Mouse (Mus musculus): ENCODE measurements around the gene Lbhd2. TPM values are rescaled to one million over a fixed set of nuclear protein-coding genes. Genes with fewer than 3 reads are reported as not detected.

Lbhd2 gene
- total and polyA plus RNA-seq, 2 experiments from 2014 or later, result 6.0 to 11.8 TPM

- ATAC-seq (peak; percentile 28; the same call in 1 of the 2 replicates), DNase-seq (ENCODE audit: low spot score) (peak; percentile 62)
- Histone ChIP-seq H3K9me3 (ENCODE audit: low read length) (no peaks in the 10 kb centered on the region), H3K36me3 (ENCODE audit: insufficient read depth, low read length) (no peaks in the 10 kb centered on the region), H3K27me3 (ENCODE audit: insufficient read depth, low read length) (peaks cover 15% of the 10 kb centered on the region; the same call in 1 of the 2 replicates), H3K4me2 (ENCODE audit: low read depth, low read length) (no peak overlapping the region), H3K27ac (no peak overlapping the region), H3K4me1 (ENCODE audit: insufficient read depth, low read length) (no peaks in the 10 kb centered on the region), H3K4me3 (ENCODE audit: low read length) (no peak overlapping the region), H3K9ac (replicated peaks; ENCODE audit: low read length) (no peak overlapping the region)
- 33% methylated on average over 4 of the region's 4 CpGs for WGBS
- no peak for TF ChIP-seq CTCF (IDR thresholded peaks at IDR 0.05; ENCODE audit: low read depth)
These were observed 47.4 kb downstream of the Lbhd2 start for GRCm38 (mm10) chr12:111454021-111454420.

DNA sequence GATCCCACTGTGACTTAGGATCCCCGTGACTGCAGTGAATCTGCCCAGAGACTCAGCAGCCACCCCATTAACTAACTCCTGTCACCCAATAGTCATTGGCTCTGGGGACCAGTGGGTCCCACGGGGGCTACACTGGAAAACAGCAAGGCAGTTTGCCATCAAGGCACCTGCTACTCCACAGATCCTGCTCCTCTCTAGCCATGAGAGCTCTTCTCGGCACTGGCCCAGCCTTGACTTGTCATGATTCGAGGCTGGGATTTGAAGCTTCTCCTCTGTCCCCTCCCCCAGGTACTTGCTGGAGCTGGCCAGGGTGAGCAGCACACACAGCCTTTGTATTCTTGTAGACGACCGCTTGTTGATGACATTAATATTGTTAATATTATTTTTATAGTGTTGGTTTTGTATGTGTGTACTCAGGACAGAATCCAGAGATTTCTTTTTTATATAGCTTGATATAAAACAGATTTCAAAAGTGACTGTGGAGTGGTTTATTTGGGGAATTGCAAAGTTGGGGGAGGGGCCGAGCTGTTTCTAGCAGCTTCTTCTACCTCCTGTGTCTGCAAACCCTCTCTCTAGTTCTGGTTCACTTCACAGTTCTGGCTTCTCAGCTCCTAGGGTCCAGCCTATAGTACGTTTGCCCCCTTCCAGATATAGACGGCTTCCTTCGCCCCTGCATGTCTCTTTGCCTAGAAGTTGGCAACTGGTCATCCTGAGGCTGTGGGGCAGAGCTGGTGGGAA lies 48.1 kb downstream of the Lbhd2 start:
- DNase-seq (ENCODE audit: low spot score) (no peak), ATAC-seq (no peak)
- Histone ChIP-seq H3K9ac (replicated peaks; ENCODE audit: low read length) (no peak overlapping the region), H3K9me3 (ENCODE audit: low read length) (no peaks in the 10 kb centered on the region), H3K4me1 (ENCODE audit: insufficient read depth, low read length) (no peaks in the 10 kb centered on the region), H3K4me3 (ENCODE audit: low read length) (no peak overlapping the region), H3K27ac (no peak overlapping the region), H3K4me2 (ENCODE audit: low read depth, low read length) (no peak overlapping the region), H3K27me3 (ENCODE audit: insufficient read depth, low read length) (peaks cover 10% of the 10 kb centered on the region; the same call in 1 of the 2 replicates), H3K36me3 (ENCODE audit: insufficient read depth, low read length) (no peaks in the 10 kb centered on the region)
- 70% methylated on average over 10 of the region's 10 CpGs for WGBS
- no peak for TF ChIP-seq CTCF (IDR thresholded peaks at IDR 0.05; ENCODE audit: low read depth)

DNA sequence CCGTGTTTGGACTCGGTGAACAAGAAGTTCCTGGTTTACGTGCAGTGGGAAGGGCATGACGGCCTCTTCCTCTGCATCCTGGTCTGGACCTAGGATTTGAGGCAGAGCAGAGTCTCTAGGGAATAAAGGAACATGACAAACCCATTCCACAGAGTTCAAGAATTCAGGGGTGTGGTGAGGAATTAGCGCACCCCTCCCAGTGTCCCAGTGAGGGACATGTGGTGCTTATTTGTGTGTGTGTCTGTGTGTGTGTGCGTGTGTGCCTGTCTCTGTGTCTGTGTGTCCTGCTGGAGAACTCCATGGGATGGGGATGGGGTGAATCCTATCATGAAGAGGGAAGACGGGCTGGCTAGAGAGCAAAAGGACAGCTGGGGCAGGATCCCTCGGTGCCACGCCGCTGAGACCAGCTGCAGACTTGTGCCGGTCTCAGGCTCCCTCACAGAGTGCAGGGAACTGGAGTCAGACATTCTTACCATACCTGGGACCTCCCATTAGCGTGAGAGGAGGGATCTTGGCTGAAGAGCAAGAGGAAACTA lies 48.8 kb downstream of the Lbhd2 start:
- H3K9me3 ChIP-seq (ENCODE audit: low read length), result no peaks in the 10 kb centered on the region
- no peak overlapping the region for H3K27ac ChIP-seq
- H3K4me2 ChIP-seq (ENCODE audit: low read depth, low read length), result no peak overlapping the region
- no peaks in the 10 kb centered on the region for H3K4me1 ChIP-seq (ENCODE audit: insufficient read depth, low read length)
- DNase-seq (ENCODE audit: low spot score) (no peak), ATAC-seq (no peak)
- 69% methylated on average over 12 of the region's 12 CpGs for WGBS
- no peak for TF ChIP-seq CTCF (IDR thresholded peaks at IDR 0.05; ENCODE audit: low read depth)
- peaks cover 3% of the 10 kb centered on the region; the same call in 1 of the 2 replicates for H3K27me3 ChIP-seq (ENCODE audit: insufficient read depth, low read length)
- no peaks in the 10 kb centered on the region for H3K36me3 ChIP-seq (ENCODE audit: insufficient read depth, low read length)
- no peak overlapping the region for H3K4me3 ChIP-seq (ENCODE audit: low read length)
- no peak overlapping the region for H3K9ac ChIP-seq (replicated peaks; ENCODE audit: low read length)

DNA sequence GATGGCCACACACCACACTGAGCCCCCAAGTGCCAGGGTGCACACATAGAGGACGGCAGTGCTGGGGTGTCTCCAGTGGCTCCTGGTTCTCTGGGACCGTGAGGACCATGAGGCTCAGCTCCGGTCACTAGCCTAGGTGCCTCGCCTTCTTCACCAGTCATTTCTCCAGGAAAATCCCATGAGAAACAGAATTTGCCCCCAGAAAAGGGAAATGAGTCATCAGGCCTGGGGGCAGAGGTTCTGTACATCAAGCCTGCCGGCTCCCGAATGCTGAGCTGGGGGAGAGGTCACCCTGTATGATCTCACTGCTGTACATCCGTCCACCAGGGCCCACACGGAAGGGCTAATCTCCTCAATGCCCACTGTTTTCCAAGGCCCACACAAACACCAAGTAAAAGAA lies 49.3 kb downstream of the Lbhd2 start:
- Histone ChIP-seq H3K4me3 (ENCODE audit: low read length) (no peak overlapping the region), H3K27ac (no peak overlapping the region), H3K27me3 (ENCODE audit: insufficient read depth, low read length) (no peaks in the 10 kb centered on the region; the same call in 1 of the 2 replicates), H3K9ac (replicated peaks; ENCODE audit: low read length) (no peak overlapping the region), H3K4me2 (ENCODE audit: low read depth, low read length) (no peak overlapping the region), H3K4me1 (ENCODE audit: insufficient read depth, low read length) (no peaks in the 10 kb centered on the region), H3K9me3 (ENCODE audit: low read length) (no peaks in the 10 kb centered on the region), H3K36me3 (ENCODE audit: insufficient read depth, low read length) (no peaks in the 10 kb centered on the region)
- 68% methylated on average over 8 of the region's 8 CpGs for WGBS
- no peak for TF ChIP-seq CTCF (IDR thresholded peaks at IDR 0.05; ENCODE audit: low read depth)
- ATAC-seq (no peak), DNase-seq (ENCODE audit: low spot score) (no peak)

- Histone ChIP-seq H3K27me3 (ENCODE audit: insufficient read depth, low read length) (no peaks in the 10 kb centered on the region), H3K4me3 (ENCODE audit: low read length) (no peak overlapping the region), H3K4me1 (ENCODE audit: insufficient read depth, low read length) (0 out of 2 replicates have a peak, but pooled peaks cover 4% of the 10 kb centered on the region), H3K36me3 (ENCODE audit: insufficient read depth, low read length) (no peaks in the 10 kb centered on the region), H3K27ac (no peak overlapping the region), H3K9me3 (ENCODE audit: low read length) (no peaks in the 10 kb centered on the region), H3K4me2 (ENCODE audit: low read depth, low read length) (no peak overlapping the region), H3K9ac (replicated peaks; ENCODE audit: low read length) (no peak overlapping the region)
- no peak for TF ChIP-seq CTCF (IDR thresholded peaks at IDR 0.05; ENCODE audit: low read depth)
- DNase-seq (ENCODE audit: low spot score) (no peak), ATAC-seq (no peak)
- WGBS, result 73% methylated on average over 1 of the region's 1 CpGs
These were observed 51.1 kb downstream of the Lbhd2 start for GRCm38 (mm10) chr12:111457742-111458141.

Other genes with a start within 250 kb of the Lbhd2 start
- gene Traf3, start 240.4 kb upstream of the Lbhd2 start, total RNA-seq (2014; rRNA removed), result 35.8 and 40.8 TPM in 2 replicates
- 12.9 and 13.7 TPM in 2 replicates for gene Traf3, start 240.4 kb upstream of the Lbhd2 start, polyA plus RNA-seq (2015; fragmentation: Nextera tagmentation; extraction: Ambion mirVana)
- not detected in 2 replicates for gene 4930595D18Rik, start 222.3 kb upstream of the Lbhd2 start, total RNA-seq (2014; rRNA removed)
- gene 4930595D18Rik, start 222.3 kb upstream of the Lbhd2 start, polyA plus RNA-seq (2015; fragmentation: Nextera tagmentation; extraction: Ambion mirVana), result not detected in 2 replicates
- 82.6 and 133 TPM in 2 replicates for gene Amn, start 135.7 kb upstream of the Lbhd2 start, total RNA-seq (2014; rRNA removed)
- gene Amn, start 135.7 kb upstream of the Lbhd2 start, polyA plus RNA-seq (2015; fragmentation: Nextera tagmentation; extraction: Ambion mirVana), result 97.6 and 106 TPM in 2 replicates
- gene Cdc42bpb, start 29.1 kb upstream of the Lbhd2 start, total RNA-seq (2014; rRNA removed), result 229 and 236 TPM in 2 replicates
- gene Cdc42bpb, start 29.1 kb upstream of the Lbhd2 start, polyA plus RNA-seq (2015; fragmentation: Nextera tagmentation; extraction: Ambion mirVana), result 28.4 and 30.4 TPM in 2 replicates
- gene Exoc3l4, start 10.2 kb downstream of the Lbhd2 start, total RNA-seq (2014; rRNA removed), result 0.99 and 2.9 TPM in 2 replicates
- gene Exoc3l4, start 10.2 kb downstream of the Lbhd2 start, polyA plus RNA-seq (2015; fragmentation: Nextera tagmentation; extraction: Ambion mirVana), result 1.7 and 2.3 TPM in 2 replicates
- gene Tnfaip2, start 35.7 kb downstream of the Lbhd2 start, total RNA-seq (2014; rRNA removed), result 0.14 and 1.4 TPM in 2 replicates
- 0.99 and 1.7 TPM in 2 replicates for gene Tnfaip2, start 35.7 kb downstream of the Lbhd2 start, polyA plus RNA-seq (2015; fragmentation: Nextera tagmentation; extraction: Ambion mirVana)
- gene Gm266, start 79.0 kb downstream of the Lbhd2 start, total RNA-seq (2014; rRNA removed), result 11.5 and 22.1 TPM in 2 replicates
- 11.8 TPM in 2 replicates for gene Gm266, start 79.0 kb downstream of the Lbhd2 start, polyA plus RNA-seq (2015; fragmentation: Nextera tagmentation; extraction: Ambion mirVana)
- gene Eif5, start 131.2 kb downstream of the Lbhd2 start, total RNA-seq (2014; rRNA removed), result 197 and 343 TPM in 2 replicates
- 576 and 621 TPM in 2 replicates for gene Eif5, start 131.2 kb downstream of the Lbhd2 start, polyA plus RNA-seq (2015; fragmentation: Nextera tagmentation; extraction: Ambion mirVana)
- gene Mark3, start 167.7 kb downstream of the Lbhd2 start, total RNA-seq (2014; rRNA removed), result 116 and 128 TPM in 2 replicates
- gene Mark3, start 167.7 kb downstream of the Lbhd2 start, polyA plus RNA-seq (2015; fragmentation: Nextera tagmentation; extraction: Ambion mirVana), result 38.4 and 41.0 TPM in 2 replicates